Mouse (Mus musculus) MEL (cell line): ENCODE measurements at regions not wholly inside any gene's neighbourhood (a gene's known extent, or its start where the extent isn't known, plus 50 kb on each side); places are given as distances from the start of the nearest gene placed in this dataset.

Experiments used
- DNase-seq: peaks from one replicate; pipeline ENCODE4 v3.0.0; 2011; ENCODE audit warnings: low read depth, low spot score
- H3K27ac ChIP-seq: 2 replicates; pipeline ENCODE4 v1.5.1; 2012; ENCODE audit warnings: low read depth, mild to moderate bottlenecking, control low read depth, low read length, moderate library complexity; ENCODE audit not compliant: control insufficient read depth
- H3K27me3 ChIP-seq, 2 experiments: fragments of 150-350 bp in 1 of 2; sonication (generic) in 1 of 2; 2 replicates each; pipeline ENCODE4 v1.6.1; 2012; ENCODE audit warnings: low read length in 2 of 2, mild to moderate bottlenecking in 2 of 2, improper control_type of control experiment in 1 of 2, moderate library complexity in 1 of 2; ENCODE audit not compliant: insufficient read depth in 2 of 2, control insufficient read depth in 1 of 2
- H3K36me3 ChIP-seq, 2 experiments: 2 replicates each; pipeline ENCODE4 v1.6.1; 2012 to 2014; ENCODE audit warnings: low read length in 2 of 2, improper control_type of control experiment in 1 of 2, inconsistent platforms in 1 of 2, mild to moderate bottlenecking in 1 of 2; ENCODE audit not compliant: insufficient read depth in 2 of 2, control insufficient read depth in 1 of 2
- H3K4me1 ChIP-seq, 2 experiments: fragments of 150-350 bp in 1 of 2; sonication (generic) in 1 of 2; 2 replicates each; pipeline ENCODE4 v1.6.1; 2012; ENCODE audit warnings: low read length in 2 of 2, improper control_type of control experiment in 1 of 2, mild to moderate bottlenecking in 1 of 2; ENCODE audit not compliant: insufficient read depth in 2 of 2, control insufficient read depth in 1 of 2
- H3K4me3 ChIP-seq, 2 experiments: fragments of 150-350 bp in 1 of 2; sonication (generic) in 1 of 2; 2 replicates each; pipeline ENCODE4 v1.5.1; 2012; ENCODE audit warnings: low read depth in 2 of 2, low read length in 2 of 2, mild to moderate bottlenecking in 2 of 2, moderate library complexity in 2 of 2, control low read depth in 1 of 2, improper control_type of control experiment in 1 of 2; ENCODE audit not compliant: control insufficient read depth in 1 of 2, insufficient read depth in 1 of 2
- H3K79me2 ChIP-seq: 2 replicates; pipeline ENCODE4 v1.6.1; 2012; ENCODE audit warnings: mild to moderate bottlenecking, low read length, moderate library complexity; ENCODE audit not compliant: control insufficient read depth, poor library complexity, insufficient read depth
- H3K9ac ChIP-seq: 2 replicates; pipeline ENCODE4 v1.6.1; 2012; ENCODE audit warnings: low read depth, mild to moderate bottlenecking, control low read depth, low read length, moderate library complexity; ENCODE audit not compliant: control insufficient read depth, poor library complexity, severe bottlenecking
- H3K9me3 ChIP-seq: fragments of 150-350 bp; sonication (generic); replicated peaks from 2 replicates; pipeline ENCODE4 v1.6.1; 2012; ENCODE audit warnings: mild to moderate bottlenecking, low read length, improper control_type of control experiment, moderate library complexity; ENCODE audit not compliant: insufficient read depth
- CHD1 ChIP-seq: IDR thresholded peaks from 2 replicates; pipeline ENCODE4 v1.6.1; 2012; ENCODE audit warnings: low read depth, mild to moderate bottlenecking, inconsistent platforms, low read length, improper control_type of control experiment
- CHD2 ChIP-seq: IDR thresholded peaks from 2 replicates; pipeline ENCODE4 v1.6.1; 2011; ENCODE audit warnings: low read length, improper control_type of control experiment
- CTCF ChIP-seq, 3 experiments: IDR thresholded peaks in 2 of 3; conservative IDR thresholded peaks in 1 of 3; 2 replicates each; pipeline ENCODE4 v1.5.1; 2011 to 2012; ENCODE audit warnings: low read length in 3 of 3, low read depth in 2 of 3, mild to moderate bottlenecking in 2 of 3, improper control_type of control experiment in 1 of 3, inconsistent platforms in 1 of 3, mixed read lengths in 1 of 3, moderate library complexity in 1 of 3; ENCODE audit not compliant: control insufficient read depth in 1 of 3, insufficient read depth in 1 of 3, poor library complexity in 1 of 3, severe bottlenecking in 1 of 3
- E2F4 ChIP-seq: IDR thresholded peaks from 2 replicates; pipeline ENCODE4 v1.6.1; 2011; ENCODE audit warnings: low read depth, low read length, improper control_type of control experiment, borderline replicate concordance
- ELF1 ChIP-seq: IDR thresholded peaks from 2 replicates; pipeline ENCODE4 v1.6.1; 2014; ENCODE audit warnings: low read depth, mild to moderate bottlenecking, inconsistent platforms, low read length, improper control_type of control experiment, moderate library complexity
- EP300 ChIP-seq, 2 experiments: IDR thresholded peaks; 2 replicates each; pipeline ENCODE4 v1.6.1; 2011; ENCODE audit warnings: improper control_type of control experiment in 2 of 2, low read length in 2 of 2, low read depth in 1 of 2, mild to moderate bottlenecking in 1 of 2
- ETS1 ChIP-seq: IDR thresholded peaks from 2 replicates; pipeline ENCODE4 v1.6.1; 2012; ENCODE audit warnings: low read depth, mild to moderate bottlenecking, inconsistent platforms, low read length, improper control_type of control experiment, moderate library complexity
- GATA1 ChIP-seq: IDR thresholded peaks from 2 replicates; pipeline ENCODE4 v1.6.1; 2011; ENCODE audit warnings: low read depth, low read length, improper control_type of control experiment
- HCFC1 ChIP-seq: IDR thresholded peaks from 2 replicates; pipeline ENCODE4 v1.6.1; 2012; ENCODE audit warnings: low read depth, mild to moderate bottlenecking, inconsistent platforms, low read length, improper control_type of control experiment, moderate library complexity
- KAT2A ChIP-seq: conservative IDR thresholded peaks from 2 replicates; pipeline ENCODE4 v1.6.1; 2012; ENCODE audit warnings: low read depth, low read length, improper control_type of control experiment, inconsistent platforms
- MAFK ChIP-seq: IDR thresholded peaks from 2 replicates; pipeline ENCODE4 v1.6.1; 2011; ENCODE audit warnings: low read depth, mild to moderate bottlenecking, low read length, improper control_type of control experiment, borderline replicate concordance
- MAZ ChIP-seq: IDR thresholded peaks from 2 replicates; pipeline ENCODE4 v1.6.1; 2012; ENCODE audit warnings: low read depth, mild to moderate bottlenecking, inconsistent platforms, low read length, improper control_type of control experiment
- MEF2A ChIP-seq: IDR thresholded peaks from 2 replicates; pipeline ENCODE4 v1.6.1; 2014; ENCODE audit warnings: low read depth, mild to moderate bottlenecking, inconsistent platforms, low read length, improper control_type of control experiment; ENCODE audit not compliant: poor library complexity, insufficient replicate concordance, severe bottlenecking; ENCODE audit errors: extremely low read depth
- MXI1 ChIP-seq: IDR thresholded peaks from 2 replicates; pipeline ENCODE4 v1.6.1; 2011; ENCODE audit warnings: mild to moderate bottlenecking, low read depth, low read length, improper control_type of control experiment
- MYC ChIP-seq: IDR thresholded peaks from 2 replicates; pipeline ENCODE4 v1.6.1; 2011; ENCODE audit warnings: low read depth, mild to moderate bottlenecking, low read length, improper control_type of control experiment, moderate library complexity
- POLR2A ChIP-seq, 2 experiments: IDR thresholded peaks; 2 replicates each; pipeline ENCODE4 v1.6.1; 2011 to 2012; ENCODE audit warnings: low read length in 2 of 2, mild to moderate bottlenecking in 2 of 2, control low read depth in 1 of 2, improper control_type of control experiment in 1 of 2, low read depth in 1 of 2, moderate library complexity in 1 of 2; ENCODE audit not compliant: control insufficient read depth in 1 of 2, insufficient read depth in 1 of 2, poor library complexity in 1 of 2
- RAD21 ChIP-seq: IDR thresholded peaks from 2 replicates; pipeline ENCODE4 v1.6.1; 2011; ENCODE audit warnings: mild to moderate bottlenecking, low read depth, low read length, improper control_type of control experiment
- RCOR1 ChIP-seq: IDR thresholded peaks from 2 replicates; pipeline ENCODE4 v1.6.1; 2012; ENCODE audit warnings: low read depth, mild to moderate bottlenecking, inconsistent platforms, low read length, improper control_type of control experiment
- TAL1 ChIP-seq: IDR thresholded peaks from 2 replicates; pipeline ENCODE4 v1.6.1; 2012; ENCODE audit warnings: mild to moderate bottlenecking, inconsistent platforms, low read length, moderate library complexity, mixed read lengths
- TBP ChIP-seq: IDR thresholded peaks from 2 replicates; pipeline ENCODE4 v1.8.0; 2011; ENCODE audit warnings: low read depth, low read length, improper control_type of control experiment
- TCF12 ChIP-seq: IDR thresholded peaks from 2 replicates; pipeline ENCODE4 v1.6.1; 2014; ENCODE audit warnings: low read depth, mild to moderate bottlenecking, inconsistent platforms, low read length, improper control_type of control experiment, moderate library complexity
- UBTF ChIP-seq: IDR thresholded peaks from 2 replicates; pipeline ENCODE4 v1.6.1; 2012; ENCODE audit warnings: low read depth, mild to moderate bottlenecking, inconsistent platforms, low read length, improper control_type of control experiment, moderate library complexity, borderline replicate concordance; ENCODE audit not compliant: insufficient read depth
- USF2 ChIP-seq, 2 experiments: IDR thresholded peaks; 2 replicates each; pipeline ENCODE4 v1.6.1; 2011 to 2012; ENCODE audit warnings: improper control_type of control experiment in 2 of 2, low read length in 2 of 2, borderline replicate concordance in 1 of 2, inconsistent platforms in 1 of 2, low read depth in 1 of 2, mild to moderate bottlenecking in 1 of 2; ENCODE audit not compliant: insufficient read depth in 1 of 2
- ZKSCAN1 ChIP-seq: IDR thresholded peaks from 2 replicates; pipeline ENCODE4 v1.6.1; 2012; ENCODE audit warnings: low read depth, mild to moderate bottlenecking, inconsistent platforms, low read length, improper control_type of control experiment, moderate library complexity
- ZMIZ1 ChIP-seq: IDR thresholded peaks from 2 replicates; pipeline ENCODE4 v1.6.1; 2012; ENCODE audit warnings: low read depth, mild to moderate bottlenecking, inconsistent platforms, low read length, improper control_type of control experiment, moderate library complexity

DNA sequence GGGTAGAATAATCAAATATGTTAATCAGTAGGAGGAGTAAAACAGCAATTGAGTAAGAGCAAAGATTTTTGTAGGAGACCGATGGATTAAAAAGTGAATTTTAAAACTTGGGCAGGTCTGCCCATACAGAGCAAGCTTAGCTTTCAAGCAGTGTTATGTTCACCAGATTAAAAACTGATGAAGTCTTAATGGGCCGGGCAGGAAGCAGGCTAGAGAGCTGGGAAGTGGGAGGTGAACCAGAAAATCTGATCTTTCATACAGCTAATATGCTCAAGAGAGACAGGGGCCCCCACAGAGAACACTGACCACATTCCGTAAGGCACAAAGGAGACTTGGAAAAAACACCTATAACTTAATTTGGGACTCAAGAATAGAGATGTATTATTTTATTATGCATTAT lies 316.4 kb upstream of the Adgrl2 start:
- no peak for DNase-seq
- H3K27me3 ChIP-seq, result no peaks in the 10 kb centered on the region
- no peaks in the 10 kb centered on the region for H3K79me2 ChIP-seq

DNA sequence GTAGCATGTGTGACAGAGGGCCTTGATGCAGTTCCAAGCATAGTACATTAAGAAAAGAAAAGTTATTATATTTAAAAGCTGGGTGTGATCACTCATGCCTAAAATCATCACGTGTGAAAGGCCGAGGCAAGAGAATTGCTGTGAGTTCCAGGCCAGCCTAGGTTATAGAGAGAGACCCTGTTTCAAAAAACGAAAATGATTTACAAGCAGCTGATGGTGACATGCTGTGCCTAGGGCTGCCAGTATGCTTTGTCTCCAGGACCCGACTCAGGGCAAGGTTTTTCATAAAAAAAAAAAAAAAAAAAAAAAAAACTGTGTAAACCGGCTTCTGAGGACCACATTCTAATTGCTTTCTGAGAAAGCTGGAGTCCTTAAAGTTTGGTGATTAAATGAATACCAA lies 315.9 kb upstream of the Adgrl2 start:
- no peak for TF ChIP-seq MXI1
- no peak for TF ChIP-seq POLR2A (IDR thresholded peaks at IDR 0.05; ENCODE audit: control insufficient read depth in 1 of 2, insufficient read depth in 1 of 2, low read depth in 1 of 2, low read length in 2 of 2, poor library complexity in 1 of 2)
- no peak for TF ChIP-seq ZMIZ1
- TF ChIP-seq TCF12, result no peak
- no peak for TF ChIP-seq HCFC1
- TF ChIP-seq ELF1, result no peak
- TF ChIP-seq MYC, result no peak
- TF ChIP-seq ZKSCAN1, result no peak
- TF ChIP-seq CTCF (IDR thresholded peaks at IDR 0.05 in 2 of 3, conservative IDR thresholded peaks at IDR 0.05 in 1 of 3; ENCODE audit: control insufficient read depth in 1 of 3, insufficient read depth in 1 of 3, low read depth in 2 of 3, low read length in 3 of 3, poor library complexity in 1 of 3, severe bottlenecking in 1 of 3), result no peak
- no peak for TF ChIP-seq GATA1
- TF ChIP-seq MAFK, result no peak
- no peak for TF ChIP-seq MAZ
- TF ChIP-seq EP300 (IDR thresholded peaks at IDR 0.05; ENCODE audit: low read depth in 1 of 2, low read length in 2 of 2), result no peak
- no peak for TF ChIP-seq RAD21
- TF ChIP-seq MEF2A, result no peak
- no peak for TF ChIP-seq ETS1
- no peak for TF ChIP-seq UBTF
- TF ChIP-seq E2F4, result no peak
- TF ChIP-seq TAL1, result no peak
- no peak for TF ChIP-seq CHD2
- H3K27me3 ChIP-seq, result no peaks in the 10 kb centered on the region
- H3K4me1 ChIP-seq, result no peaks in the 10 kb centered on the region
- H3K79me2 ChIP-seq, result no peaks in the 10 kb centered on the region
- H3K27ac ChIP-seq, result no peak overlapping the region
- no peak for DNase-seq
- H3K9me3 ChIP-seq, result no peaks in the 10 kb centered on the region
- H3K36me3 ChIP-seq, result no peaks in the 10 kb centered on the region
- no peak overlapping the region for H3K9ac ChIP-seq
- no peak overlapping the region for H3K4me3 ChIP-seq

More for the DNA sequence above, 316.4 kb upstream of the Adgrl2 start:
- H3K4me1 ChIP-seq, result no peaks in the 10 kb centered on the region
- H3K36me3 ChIP-seq, result no peaks in the 10 kb centered on the region
- no peak for TF ChIP-seq CHD1
- no peak for TF ChIP-seq KAT2A
- TF ChIP-seq RCOR1, result no peak
- no peak for TF ChIP-seq CTCF (IDR thresholded peaks at IDR 0.05 in 2 of 3, conservative IDR thresholded peaks at IDR 0.05 in 1 of 3; ENCODE audit: control insufficient read depth in 1 of 3, insufficient read depth in 1 of 3, low read depth in 2 of 3, low read length in 3 of 3, poor library complexity in 1 of 3, severe bottlenecking in 1 of 3)
- TF ChIP-seq MEF2A, result no peak
- TF ChIP-seq HCFC1, result no peak
- TF ChIP-seq MAZ, result no peak
- TF ChIP-seq EP300 (IDR thresholded peaks at IDR 0.05; ENCODE audit: low read depth in 1 of 2, low read length in 2 of 2), result no peak
- TF ChIP-seq TBP, result no peak
- no peak for TF ChIP-seq MYC
- no peak for TF ChIP-seq ZMIZ1
- no peak for TF ChIP-seq USF2 (IDR thresholded peaks at IDR 0.05; ENCODE audit: borderline replicate concordance in 1 of 2, insufficient read depth in 1 of 2, low read depth in 1 of 2, low read length in 2 of 2)
- TF ChIP-seq RAD21, result no peak
- TF ChIP-seq, all 39 proteins: peak for 0
- H3K9me3 ChIP-seq, result no peaks in the 10 kb centered on the region
- no peak overlapping the region for H3K27ac ChIP-seq
- H3K4me3 ChIP-seq, result no peak overlapping the region
- no peak overlapping the region for H3K9ac ChIP-seq
